Mouse (Mus musculus): Measurements from ENCODE around the gene Spg20. TPM values are rescaled to one million over a fixed set of nuclear protein-coding genes. Genes with fewer than 3 reads are reported as not detected.

The Spg20 gene
- polyA plus RNA-seq, 1 experiment = 10.9 TPM

GRCm38 (mm10) chr3:55157413-55157812 lies 45.5 kb downstream of the Spg20 start:
- no peak for DNase-seq
- Histone ChIP-seq H3K36me3 (ENCODE audit: control insufficient read depth, insufficient read depth, low read length) (no peaks in the 10 kb centered on the region), H3K27ac (ENCODE audit: insufficient read depth, low read depth, low read length) (no peak overlapping the region), H3K4me3 (ENCODE audit: insufficient read depth, low read depth, low read length) (no peak overlapping the region), H3K27me3 (replicated peaks; ENCODE audit: control insufficient read depth, insufficient read depth, low read length) (no peaks in the 10 kb centered on the region), H3K4me1 (ENCODE audit: control insufficient read depth, insufficient read depth, low read length) (no peaks in the 10 kb centered on the region; the same call in 1 of the 2 replicates)
- no peak for TF ChIP-seq CTCF (conservative IDR thresholded peaks at IDR 0.05; ENCODE audit: insufficient read depth, insufficient read length, low read depth, low read length)
- no peak for TF ChIP-seq POLR2A (IDR thresholded peaks at IDR 0.05; ENCODE audit: low read depth, low read length)
- WGBS = 83% methylated on average over 5 of the region's 5 CpGs

- no peak for DNase-seq
- H3K4me1 ChIP-seq (ENCODE audit: control insufficient read depth, insufficient read depth, low read length) = no peaks in the 10 kb centered on the region; the same call in 1 of the 2 replicates
- TF ChIP-seq CTCF (conservative IDR thresholded peaks at IDR 0.05; ENCODE audit: insufficient read depth, insufficient read length, low read depth, low read length) (no peak), POLR2A (IDR thresholded peaks at IDR 0.05; ENCODE audit: low read depth, low read length) (no peak)
- H3K27me3 ChIP-seq (replicated peaks; ENCODE audit: control insufficient read depth, insufficient read depth, low read length) = no peaks in the 10 kb centered on the region
- no peak overlapping the region for H3K27ac ChIP-seq (ENCODE audit: insufficient read depth, low read depth, low read length)
- no peaks in the 10 kb centered on the region for H3K36me3 ChIP-seq (ENCODE audit: control insufficient read depth, insufficient read depth, low read length)
- no peak overlapping the region for H3K4me3 ChIP-seq (ENCODE audit: insufficient read depth, low read depth, low read length)
- WGBS = 50% methylated on average over 7 of the region's 7 CpGs
Observed at GRCm38 (mm10) chr3:55161144-55161543, 49.2 kb downstream of the Spg20 start.

DNA sequence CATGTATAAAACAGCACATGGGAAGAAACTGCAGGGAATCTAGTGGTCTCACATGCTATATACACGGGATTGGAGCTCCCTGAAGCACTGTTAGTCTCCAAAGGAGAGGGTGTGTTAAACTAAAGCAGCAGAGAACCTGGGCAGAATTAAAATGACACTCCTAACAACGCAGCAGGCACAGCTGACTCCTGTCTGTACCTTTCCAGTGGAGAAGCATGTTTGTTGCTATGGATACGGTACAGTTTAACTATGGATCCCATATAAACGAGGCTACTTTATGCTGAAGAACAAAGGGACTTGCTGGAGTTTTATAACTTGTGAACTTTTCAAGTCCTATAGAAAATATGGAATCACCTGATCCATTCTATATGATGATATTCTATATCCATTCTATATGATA lies 51.6 kb downstream of the Spg20 start:
- Histone ChIP-seq H3K4me1 (ENCODE audit: control insufficient read depth, insufficient read depth, low read length) (no peaks in the 10 kb centered on the region; the same call in 1 of the 2 replicates), H3K27me3 (replicated peaks; ENCODE audit: control insufficient read depth, insufficient read depth, low read length) (no peaks in the 10 kb centered on the region), H3K27ac (ENCODE audit: insufficient read depth, low read depth, low read length) (no peak overlapping the region), H3K36me3 (ENCODE audit: control insufficient read depth, insufficient read depth, low read length) (no peaks in the 10 kb centered on the region), H3K4me3 (ENCODE audit: insufficient read depth, low read depth, low read length) (no peak overlapping the region)
- no peak for TF ChIP-seq CTCF (conservative IDR thresholded peaks at IDR 0.05; ENCODE audit: insufficient read depth, insufficient read length, low read depth, low read length)
- TF ChIP-seq POLR2A (IDR thresholded peaks at IDR 0.05; ENCODE audit: low read depth, low read length) = no peak
- WGBS = 58% methylated on average over 4 of the region's 4 CpGs
- DNase-seq = no peak

DNA sequence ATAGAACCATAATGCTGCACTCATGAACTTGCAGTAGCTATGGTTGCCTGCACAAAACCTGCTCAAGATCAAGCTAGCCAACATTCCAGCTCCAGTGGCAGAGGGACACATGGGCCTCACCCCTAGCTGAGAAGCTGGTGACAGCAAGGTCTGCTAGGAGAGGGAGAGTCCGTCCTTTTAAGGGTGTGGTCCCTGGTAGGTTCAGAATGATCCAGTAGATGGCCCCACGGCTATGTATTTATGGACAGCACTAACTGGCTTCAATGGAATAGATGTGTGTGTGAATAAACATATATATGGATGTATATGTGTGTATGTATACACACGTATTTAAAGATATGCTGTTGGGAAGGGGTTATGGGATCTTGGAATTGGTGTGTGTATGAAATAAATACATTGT lies 60.6 kb downstream of the Spg20 start:
- Histone ChIP-seq H3K27ac (ENCODE audit: insufficient read depth, low read depth, low read length) (no peak overlapping the region), H3K27me3 (replicated peaks; ENCODE audit: control insufficient read depth, insufficient read depth, low read length) (no peaks in the 10 kb centered on the region), H3K4me1 (ENCODE audit: control insufficient read depth, insufficient read depth, low read length) (no peaks in the 10 kb centered on the region), H3K36me3 (ENCODE audit: control insufficient read depth, insufficient read depth, low read length) (no peaks in the 10 kb centered on the region), H3K4me3 (ENCODE audit: insufficient read depth, low read depth, low read length) (no peak overlapping the region)
- no peak for DNase-seq
- TF ChIP-seq POLR2A (IDR thresholded peaks at IDR 0.05; ENCODE audit: low read depth, low read length) (no peak), CTCF (conservative IDR thresholded peaks at IDR 0.05; ENCODE audit: insufficient read depth, insufficient read length, low read depth, low read length) (no peak)
- 76% methylated on average over 3 of the region's 3 CpGs for WGBS

DNA sequence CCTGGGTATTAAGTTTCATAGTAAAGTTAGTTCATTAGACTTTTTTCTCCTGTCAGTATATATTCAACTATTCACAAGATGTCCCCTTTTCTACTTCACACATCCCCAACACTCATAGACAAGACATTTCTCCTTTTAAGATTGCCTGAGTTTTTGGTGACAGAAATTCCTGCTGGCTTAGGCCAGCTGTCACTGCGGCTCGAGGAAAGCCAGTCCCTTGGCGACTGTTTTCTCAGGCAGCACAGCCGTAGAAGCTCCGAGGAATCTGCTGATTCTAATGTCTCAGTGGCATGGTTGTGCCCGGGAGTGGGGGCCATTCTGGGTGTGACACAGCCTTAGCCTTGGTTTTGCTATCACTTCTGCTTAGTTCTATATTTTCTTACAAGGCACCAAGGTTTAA lies 65.4 kb downstream of the Spg20 start:
- Histone ChIP-seq H3K36me3 (ENCODE audit: control insufficient read depth, insufficient read depth, low read length) (no peaks in the 10 kb centered on the region), H3K27me3 (replicated peaks; ENCODE audit: control insufficient read depth, insufficient read depth, low read length) (no peaks in the 10 kb centered on the region), H3K4me3 (ENCODE audit: insufficient read depth, low read depth, low read length) (no peak overlapping the region), H3K4me1 (ENCODE audit: control insufficient read depth, insufficient read depth, low read length) (no peaks in the 10 kb centered on the region), H3K27ac (ENCODE audit: insufficient read depth, low read depth, low read length) (no peak overlapping the region)
- no peak for DNase-seq
- WGBS = 65% methylated on average over 6 of the region's 6 CpGs
- TF ChIP-seq POLR2A (IDR thresholded peaks at IDR 0.05; ENCODE audit: low read depth, low read length) (no peak), CTCF (conservative IDR thresholded peaks at IDR 0.05; ENCODE audit: insufficient read depth, insufficient read length, low read depth, low read length) (no peak)

GRCm38 (mm10) chr3:55181766-55182165 lies 69.9 kb downstream of the Spg20 start, which contains the start of gene Sohlh2:
TSS of gene Sohlh2 (plus strand) at chr3:55182028.
- TF ChIP-seq POLR2A (IDR thresholded peaks at IDR 0.05; ENCODE audit: low read depth, low read length) (no peak), CTCF (conservative IDR thresholded peaks at IDR 0.05; ENCODE audit: insufficient read depth, insufficient read length, low read depth, low read length) (no peak)
- 93% methylated on average over 22 of the region's 22 CpGs for WGBS
- Histone ChIP-seq H3K4me3 (ENCODE audit: insufficient read depth, low read depth, low read length) (no peak within 1 kb of the TSS), H3K4me1 (ENCODE audit: control insufficient read depth, insufficient read depth, low read length) (no peaks in the 10 kb centered on the region), H3K27me3 (replicated peaks; ENCODE audit: control insufficient read depth, insufficient read depth, low read length) (no peaks in the 10 kb centered on the region), H3K36me3 (ENCODE audit: control insufficient read depth, insufficient read depth, low read length) (no peaks in the 10 kb centered on the region), H3K27ac (ENCODE audit: insufficient read depth, low read depth, low read length) (no peak within 1 kb of the TSS)
- no peak for DNase-seq

Other genes starting within 250 kb of the Spg20 start
- gene Sertm1, start 196.2 kb upstream of the Spg20 start, polyA plus RNA-seq (2012; rRNA removed) = not detected in 2 replicates
- not detected in 2 replicates for gene Ccna1, start 56.6 kb upstream of the Spg20 start, polyA plus RNA-seq (2012; rRNA removed)
- gene Ccdc169, start 25.2 kb downstream of the Spg20 start, polyA plus RNA-seq (2012; rRNA removed) = 0.16 and 0.23 TPM in 2 replicates
- not detected in 2 replicates for gene Sohlh2, start 69.9 kb downstream of the Spg20 start, polyA plus RNA-seq (2012; rRNA removed)
- 0.68 and 1.1 TPM in 2 replicates for gene Dclk1, start 130.3 kb downstream of the Spg20 start, polyA plus RNA-seq (2012; rRNA removed)

Data from kidney, adult 2 months (tissue).